Mouse (Mus musculus) heart, postnatal 14 days (tissue): ENCODE data around the gene Atp8a2. TPM values are rescaled to one million over a fixed set of nuclear protein-coding genes. Genes with fewer than 3 reads are reported as not detected.
A peak's percentile ranks its signal among the peaks of the same experiment; 100 is the strongest.

Experiments used
- DNase-seq, 2 experiments: peaks; one replicate each; pipeline ENCODE4 v3.0.0; 2021 to 2022
- intact Hi-C: fragments of 180-260 bp; cut with DNase I; formaldehyde crosslinking; loops from one replicate; pipeline ENCODE4 v1.15.1; 2025
- total RNA-seq, 2 experiments: library from RNA; stranded (reverse); gene quantifications; 2 replicates each; pipeline ENCODE4 v1.2.3; 2021

The Atp8a2 gene
- total RNA-seq, 2 experiments from 2014 or later: 4.2 to 5.6 TPM

DNA sequence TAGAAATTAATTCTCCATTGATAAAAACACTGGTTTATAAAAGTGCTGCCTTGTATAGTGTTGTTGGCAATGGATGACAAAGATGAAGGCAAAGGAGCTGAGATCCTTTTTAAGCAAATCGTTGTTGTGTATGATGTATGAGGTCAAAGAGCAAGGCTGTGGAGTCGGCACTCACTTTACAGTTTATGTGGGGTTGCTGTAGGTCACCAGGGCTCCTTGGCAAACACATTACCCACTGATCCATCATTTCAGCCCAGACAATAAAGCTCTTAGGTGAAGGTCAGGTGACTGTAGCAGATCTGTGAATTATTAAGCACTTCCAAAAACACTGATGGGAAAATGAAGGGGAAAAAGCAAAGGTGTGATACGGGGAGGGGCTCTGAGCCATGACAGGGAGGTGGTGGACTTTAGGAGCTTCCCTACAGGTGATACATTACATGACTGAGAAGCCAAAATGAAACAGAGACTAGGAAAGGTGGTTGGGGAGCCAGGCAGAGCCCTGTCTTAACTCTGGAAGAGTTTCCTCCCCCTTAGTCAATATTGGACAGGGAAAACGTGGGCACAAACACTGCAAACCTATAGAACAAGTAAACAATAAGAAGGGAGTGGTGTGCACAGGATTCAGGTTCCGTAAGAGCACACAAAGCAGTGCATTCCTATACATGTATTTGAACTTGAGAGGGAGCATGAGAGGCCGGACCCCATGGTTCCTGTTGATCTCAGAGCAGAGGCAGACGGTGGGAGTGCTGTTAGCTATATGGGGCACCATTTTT is 389.3 kb downstream of the Atp8a2 start:
- intact Hi-C loops: no loop called here
- no peak for DNase-seq

DNA sequence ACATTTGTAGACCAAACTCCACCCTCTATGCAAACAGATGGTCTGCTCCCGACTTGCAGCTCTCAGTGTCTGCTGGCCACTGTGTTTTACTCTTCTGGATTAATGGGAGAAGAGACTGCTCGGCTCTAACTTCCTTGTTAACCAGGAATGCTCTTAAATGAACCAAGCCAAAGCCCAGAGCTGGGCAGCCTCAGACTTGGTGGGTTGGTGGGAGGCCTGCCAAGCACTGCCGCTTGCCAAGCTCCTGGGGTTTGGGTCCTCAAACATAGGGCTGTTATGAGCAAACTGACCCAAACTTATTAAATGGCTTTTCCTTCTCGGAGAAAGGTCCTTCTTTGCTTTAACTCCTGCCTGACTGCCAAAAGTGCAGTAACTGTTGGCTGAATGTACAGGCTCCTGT is 390.1 kb downstream of the Atp8a2 start:
- intact Hi-C loops: no loop called here

DNA sequence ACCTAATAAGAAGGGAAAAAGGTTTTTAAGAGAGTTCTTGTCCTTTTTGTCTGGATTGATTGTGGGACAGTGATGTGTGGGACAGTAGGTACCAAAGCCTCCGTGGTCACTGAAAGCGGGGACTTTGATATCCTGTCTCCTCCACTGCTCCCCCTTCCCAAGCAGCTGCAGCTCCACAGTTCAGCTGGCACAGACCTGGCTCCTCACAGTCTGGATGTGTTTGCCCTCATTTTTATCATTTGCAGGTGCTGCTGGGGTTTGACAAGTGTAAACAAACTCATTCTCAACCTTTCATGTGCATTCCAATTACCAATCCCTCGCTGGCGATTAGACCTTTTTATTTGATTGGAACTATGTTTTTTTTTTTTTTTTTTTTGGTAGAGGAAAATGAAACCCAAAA is 390.8 kb downstream of the Atp8a2 start:
- DNase-seq: no peak
- intact Hi-C loops: no loop called here

More for the DNA sequence above, 390.1 kb downstream of the Atp8a2 start:
- peak in 1 of 2 experiments; percentile 5 for DNase-seq

DNA sequence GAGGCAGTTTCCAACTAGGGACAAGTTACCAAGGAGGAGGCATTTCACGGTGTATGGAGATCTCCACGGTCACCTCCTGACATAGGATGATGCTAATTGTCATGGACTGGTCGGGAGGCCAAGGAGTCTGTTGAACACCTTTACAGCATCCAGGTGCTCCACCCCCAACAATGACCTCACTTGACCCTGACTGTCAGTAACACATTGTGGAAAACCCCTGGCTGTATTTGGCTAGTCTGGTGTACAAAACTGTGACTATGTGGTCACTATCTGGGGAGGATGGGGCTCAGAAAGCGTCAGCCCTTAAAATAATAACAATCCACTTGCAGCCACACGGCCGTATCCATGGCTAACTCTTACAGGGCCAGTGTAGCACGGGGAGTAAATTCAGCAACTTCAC is 391.3 kb downstream of the Atp8a2 start:
- intact Hi-C loops: no loop called here
- DNase-seq: no peak

DNA sequence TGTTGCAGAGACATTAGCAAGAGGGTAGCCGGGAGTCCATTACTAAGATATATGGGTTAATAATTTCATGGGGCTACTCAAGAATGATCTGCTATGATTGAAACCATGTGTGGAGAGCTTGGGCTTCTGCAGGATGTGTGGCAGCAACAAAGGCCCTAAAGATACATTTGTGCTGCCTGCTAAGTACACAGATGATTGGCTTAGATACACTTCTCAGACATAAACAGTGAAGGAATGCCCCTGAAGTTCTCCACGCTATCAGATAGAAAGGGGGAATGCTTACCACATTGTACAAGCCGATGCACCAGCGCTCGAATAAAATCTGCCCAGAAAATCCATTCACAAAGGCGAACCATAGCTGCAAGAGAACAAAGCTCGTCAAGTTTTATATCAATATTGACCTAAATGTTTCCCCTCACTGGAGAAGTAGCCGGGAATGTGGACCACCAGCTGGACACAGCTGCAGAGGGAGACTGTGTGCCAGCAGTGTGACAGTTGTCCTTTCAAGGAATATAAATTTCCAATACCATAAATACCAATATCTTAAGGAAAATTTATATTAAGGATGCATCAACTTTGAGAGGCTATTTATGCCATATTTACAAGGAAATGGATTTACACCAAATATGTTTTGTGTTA is 394.9 kb downstream of the Atp8a2 start:
- intact Hi-C loops: no loop called here
- peak; percentile 23 to 39 for DNase-seq

DNA sequence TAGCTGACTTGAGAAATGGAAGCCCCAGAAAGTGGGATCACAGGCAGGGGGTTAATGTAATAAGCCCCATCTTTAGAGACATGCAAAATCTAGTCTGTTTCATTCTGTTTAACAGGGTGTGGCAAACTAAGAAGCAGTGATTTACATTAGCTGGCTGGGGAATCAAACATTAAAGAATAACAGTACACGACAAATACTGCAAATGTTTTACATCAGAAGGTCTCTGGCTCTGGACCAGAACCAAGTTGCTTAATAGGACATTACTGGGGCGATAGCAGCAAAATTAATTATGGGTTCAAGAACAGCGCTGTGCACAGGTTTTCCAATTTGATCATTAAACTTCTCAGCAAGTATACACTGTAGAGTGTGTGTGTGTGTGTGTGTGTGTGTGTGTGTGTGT is 397.5 kb downstream of the Atp8a2 start:
- intact Hi-C loops: no loop called here
- DNase-seq: no peak

DNA sequence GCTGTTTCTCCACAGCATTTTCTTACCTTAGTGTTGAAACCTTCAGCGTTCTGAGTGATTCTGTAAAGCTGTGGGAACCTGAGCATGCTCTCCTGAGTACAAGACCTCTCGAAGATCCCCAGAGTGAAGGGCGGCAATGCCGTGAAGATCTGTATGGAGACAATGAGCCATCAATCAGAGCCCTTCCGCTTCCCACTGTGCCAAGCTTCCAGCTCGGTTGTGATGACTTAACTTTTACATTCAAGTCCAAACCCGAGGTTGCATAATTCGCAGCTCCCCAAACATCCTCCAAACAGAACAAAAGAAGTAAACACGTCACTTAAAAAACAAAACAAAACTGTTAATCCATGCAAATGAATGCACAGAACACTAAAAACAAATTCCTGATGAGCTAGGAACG is 403.1 kb downstream of the Atp8a2 start:
- DNase-seq: no peak
- intact Hi-C loops: no loop called here

DNA sequence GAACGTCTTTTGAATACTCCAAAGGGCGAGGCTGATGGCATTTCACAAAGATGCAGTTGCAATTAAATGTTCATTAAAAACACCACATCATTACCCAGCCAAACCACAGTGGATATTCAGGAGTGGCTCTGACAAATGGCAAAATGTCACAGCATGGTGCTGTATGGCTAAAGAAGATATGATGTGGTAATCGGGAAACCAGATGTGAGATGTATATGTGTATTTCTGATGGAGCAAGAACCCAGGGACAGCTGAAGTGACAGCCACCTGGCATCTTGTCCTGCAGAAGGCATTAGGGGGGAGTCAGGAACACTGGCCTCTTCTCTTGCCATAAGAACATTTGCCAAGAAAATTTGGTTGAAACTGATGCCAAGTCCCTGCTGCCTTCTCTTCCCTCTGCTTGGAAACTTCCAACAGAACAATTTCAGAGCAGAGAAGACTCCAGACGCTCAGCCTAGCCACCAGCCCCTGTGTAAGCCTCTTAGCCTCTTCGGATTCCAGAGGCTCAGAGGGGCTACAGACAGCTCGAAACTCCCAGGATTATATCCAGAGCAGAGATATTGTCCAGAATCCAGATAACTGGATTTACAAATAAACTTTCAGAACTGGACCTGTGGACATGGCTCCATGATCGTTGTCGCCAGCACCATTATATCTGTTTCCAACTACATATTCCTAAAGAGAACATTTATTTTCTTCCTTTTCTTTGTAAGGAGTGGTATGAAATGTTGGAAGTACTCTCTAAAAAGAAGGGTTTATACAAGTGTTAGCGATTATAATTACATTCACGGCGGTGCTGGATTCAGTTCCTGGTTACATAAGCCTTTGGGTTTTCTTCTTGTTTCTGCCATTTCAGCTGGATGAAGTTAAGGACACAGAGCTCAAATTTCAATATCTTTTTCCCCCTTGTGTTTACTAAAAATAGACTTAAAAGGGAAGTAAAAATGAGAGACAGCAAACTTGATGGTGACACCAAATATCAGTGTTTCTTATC is 413.3 kb downstream of the Atp8a2 start:
- intact Hi-C loops: no loop called here

DNA sequence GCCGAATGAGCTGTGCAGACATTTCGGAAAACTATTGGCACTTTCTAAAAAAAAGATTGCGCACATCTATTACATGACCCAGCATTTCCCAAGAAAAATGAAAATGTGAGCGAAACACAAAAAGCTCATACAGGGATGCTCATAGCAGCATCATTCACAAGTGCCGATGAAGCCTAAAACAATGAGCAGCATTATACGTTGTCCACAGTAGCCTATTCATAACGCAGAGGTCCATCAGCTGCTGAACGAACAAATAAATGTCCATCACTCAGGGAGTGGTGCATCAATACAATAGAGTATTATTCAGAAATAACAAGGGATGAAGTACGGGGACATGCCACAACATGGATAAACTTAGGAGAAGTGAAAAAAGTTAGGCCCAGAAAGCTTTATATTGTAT is 416.6 kb downstream of the Atp8a2 start:
- DNase-seq: no peak
- intact Hi-C loops: no loop called here

More for the DNA sequence above, 413.3 kb downstream of the Atp8a2 start:
- no peak for DNase-seq

DNA sequence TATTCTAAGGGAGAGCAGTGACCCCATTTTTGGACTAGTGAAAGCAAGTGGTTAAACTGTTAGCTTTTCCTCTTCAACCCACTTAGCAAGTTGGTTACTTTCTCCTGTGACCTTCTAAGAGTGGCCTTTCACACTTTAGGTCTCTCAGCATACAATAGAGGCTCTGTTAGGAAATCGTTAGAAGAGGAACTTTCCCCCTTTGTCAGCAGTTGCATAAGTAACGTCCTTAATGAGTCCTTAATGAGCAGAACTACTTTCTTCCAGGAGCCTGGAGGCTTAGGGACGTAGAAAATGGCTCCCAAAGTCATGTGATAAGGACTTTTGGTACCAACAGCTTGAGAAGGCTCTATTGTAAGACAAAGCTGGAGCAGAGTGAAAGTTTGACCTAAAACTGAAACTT is 434.8 kb downstream of the Atp8a2 start:
- no peak for DNase-seq
- intact Hi-C loops: no loop called here

DNA sequence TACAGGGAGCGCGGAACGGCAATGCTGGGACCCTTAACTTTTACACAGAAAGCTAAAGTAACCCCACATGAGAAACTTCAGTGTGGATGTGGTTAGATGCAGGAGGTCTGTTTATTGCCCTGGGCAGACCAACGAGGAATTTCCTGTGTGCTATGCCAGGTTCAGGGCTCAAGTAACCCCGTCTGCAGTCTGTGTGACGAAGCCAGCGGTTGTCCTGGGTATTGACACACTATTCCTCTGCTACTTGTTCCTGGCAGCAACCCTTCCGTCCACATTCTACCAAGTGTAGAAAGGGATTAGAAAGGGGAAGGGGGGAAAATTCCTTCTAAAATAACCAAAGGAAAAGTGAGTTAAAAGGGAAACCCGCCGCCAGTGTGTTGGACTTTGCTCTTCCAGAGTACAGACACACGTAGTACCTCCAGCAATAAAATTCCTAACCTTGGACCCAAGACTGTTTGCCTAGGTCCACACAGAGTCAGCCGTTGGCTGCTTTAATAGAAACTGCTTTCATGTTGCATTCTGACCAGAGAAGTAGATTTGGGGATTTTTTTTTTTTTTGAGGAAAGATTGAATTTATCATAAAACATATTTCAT is 437.0 kb downstream of the Atp8a2 start:
- no peak for DNase-seq
- intact Hi-C loops: no loop called here

DNA sequence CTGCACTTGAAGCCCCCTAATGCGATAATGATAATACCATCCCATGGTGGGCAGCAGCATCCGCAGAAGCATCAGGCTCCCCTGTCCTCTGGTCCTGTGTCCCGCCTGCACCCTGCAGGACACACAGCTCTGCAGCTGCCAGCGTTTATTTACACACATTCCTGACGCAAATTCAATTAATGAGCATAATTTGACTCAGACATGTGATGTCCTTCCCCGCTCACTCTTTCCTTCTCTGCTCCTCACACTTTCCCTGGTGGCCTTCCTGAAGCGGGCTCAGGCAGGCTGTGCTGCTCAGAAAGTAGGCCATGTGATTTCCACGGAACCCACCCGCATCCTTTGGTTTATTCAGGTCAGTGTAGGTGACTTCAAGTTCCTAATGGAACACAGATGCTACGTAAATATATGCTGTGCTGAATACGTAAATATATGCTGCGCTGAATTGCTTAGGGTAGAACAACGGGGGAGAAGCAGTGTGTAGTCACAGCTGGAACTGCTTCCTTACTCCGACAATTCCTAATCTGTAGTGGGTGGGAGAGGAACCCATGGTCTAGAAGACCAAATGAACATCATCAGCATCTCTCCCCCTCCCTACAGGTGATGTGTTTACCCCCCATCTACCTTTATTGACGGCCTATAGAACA is 437.7 kb downstream of the Atp8a2 start:
- no peak for DNase-seq
- intact Hi-C loops: no loop called here

DNA sequence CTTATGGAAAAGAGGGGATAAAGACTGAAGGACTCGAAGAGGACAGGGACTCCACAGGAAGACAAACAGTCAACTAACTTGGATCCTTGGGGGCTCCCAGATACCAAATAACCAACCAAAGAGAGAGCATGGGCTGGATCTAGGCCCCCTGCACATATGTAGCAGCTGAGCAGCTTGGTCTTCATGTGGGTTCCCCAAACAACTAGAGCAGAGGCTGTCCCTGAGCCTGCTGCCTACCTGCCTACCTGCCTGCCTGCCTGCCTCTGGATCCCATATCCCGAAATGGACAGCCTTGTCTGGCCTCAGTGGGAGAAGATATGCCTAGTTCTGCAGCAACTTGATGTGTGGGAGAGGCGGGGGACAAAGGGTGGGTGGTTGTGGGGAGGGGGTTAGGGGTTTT is 444.6 kb downstream of the Atp8a2 start:
- no peak for DNase-seq
- intact Hi-C loops: no loop called here

DNA sequence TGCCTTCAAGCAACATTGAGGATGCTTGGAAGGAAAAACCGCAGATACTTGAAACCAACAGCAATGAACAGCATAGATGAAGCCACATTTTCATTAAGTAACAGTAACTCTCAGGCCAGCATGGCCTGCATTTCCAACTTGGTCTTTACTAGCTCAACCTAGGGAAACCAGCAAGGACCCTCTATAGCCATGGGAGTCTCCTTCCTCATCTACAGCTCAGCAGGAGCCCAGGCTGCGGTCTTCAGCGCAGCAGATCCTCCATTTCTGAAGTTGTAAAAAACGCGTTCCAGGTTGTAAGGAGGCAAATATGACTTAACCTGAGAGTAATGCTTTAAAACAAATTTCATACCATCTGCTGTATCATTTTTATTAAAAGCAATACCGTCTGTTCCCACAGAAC is 447.0 kb downstream of the Atp8a2 start:
- no peak for DNase-seq
- intact Hi-C loops: no loop called here

DNA sequence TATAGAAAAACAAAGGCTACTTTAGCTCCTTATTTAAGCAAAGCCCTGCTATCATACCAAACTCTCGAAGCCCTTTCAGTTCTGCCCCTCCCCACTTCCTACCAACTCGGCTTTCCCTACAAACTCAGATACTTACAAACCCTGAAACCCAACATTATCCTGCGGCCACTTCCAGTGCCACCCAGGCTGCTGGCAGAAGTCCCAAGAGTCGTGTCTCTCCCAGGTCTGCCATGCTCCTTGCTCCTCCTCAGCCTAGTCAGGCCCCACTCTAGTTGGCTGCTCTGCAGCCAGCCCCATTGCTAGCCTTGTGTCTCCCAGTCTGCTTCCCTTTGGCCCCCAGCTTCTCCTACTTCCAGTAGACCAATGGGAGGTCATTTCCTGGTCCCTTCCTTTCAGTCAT is 451.3 kb downstream of the Atp8a2 start:
- no peak for DNase-seq
- intact Hi-C loops: no loop called here

DNA sequence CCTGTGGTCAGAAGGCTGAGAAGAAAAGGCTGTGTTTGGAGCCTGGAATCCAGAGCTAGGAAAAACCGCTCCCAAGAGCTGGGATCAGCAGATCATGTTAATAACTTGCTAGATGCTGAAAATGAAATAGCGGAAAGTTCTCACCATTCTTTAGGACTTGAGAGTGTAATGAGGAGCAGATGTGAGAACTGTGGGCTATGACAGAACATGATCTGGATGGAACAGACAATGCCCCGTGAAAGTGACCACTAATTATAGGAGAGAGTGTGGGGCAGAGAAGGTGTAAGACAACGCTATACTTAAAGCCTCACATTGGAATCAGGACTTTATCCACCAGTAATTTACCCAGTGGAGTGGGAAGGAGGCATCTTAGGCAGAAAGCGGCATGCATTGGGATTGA is 455.2 kb downstream of the Atp8a2 start:
- intact Hi-C loops: no loop called here
- no peak for DNase-seq

DNA sequence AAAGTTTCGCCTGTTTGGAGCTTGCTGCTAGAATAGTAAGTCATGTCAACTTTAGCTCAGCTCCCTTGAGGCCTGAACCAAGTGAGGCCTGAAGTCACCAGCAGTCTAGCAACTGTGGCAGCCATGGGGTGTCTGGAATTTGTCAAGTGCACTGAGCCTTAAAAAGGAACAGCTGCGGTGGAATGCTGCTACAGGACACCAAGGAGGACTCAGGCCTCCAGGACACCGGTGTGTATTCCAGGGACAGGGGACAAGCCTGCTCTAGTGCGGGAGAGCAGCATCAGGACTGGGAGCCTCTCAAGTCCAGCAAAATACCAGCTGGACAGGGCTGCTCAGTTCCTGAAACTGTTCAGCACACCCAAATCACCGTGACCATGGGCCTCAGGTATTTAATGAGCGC is 457.5 kb downstream of the Atp8a2 start:
- DNase-seq: no peak
- intact Hi-C loops: no loop called here

DNA sequence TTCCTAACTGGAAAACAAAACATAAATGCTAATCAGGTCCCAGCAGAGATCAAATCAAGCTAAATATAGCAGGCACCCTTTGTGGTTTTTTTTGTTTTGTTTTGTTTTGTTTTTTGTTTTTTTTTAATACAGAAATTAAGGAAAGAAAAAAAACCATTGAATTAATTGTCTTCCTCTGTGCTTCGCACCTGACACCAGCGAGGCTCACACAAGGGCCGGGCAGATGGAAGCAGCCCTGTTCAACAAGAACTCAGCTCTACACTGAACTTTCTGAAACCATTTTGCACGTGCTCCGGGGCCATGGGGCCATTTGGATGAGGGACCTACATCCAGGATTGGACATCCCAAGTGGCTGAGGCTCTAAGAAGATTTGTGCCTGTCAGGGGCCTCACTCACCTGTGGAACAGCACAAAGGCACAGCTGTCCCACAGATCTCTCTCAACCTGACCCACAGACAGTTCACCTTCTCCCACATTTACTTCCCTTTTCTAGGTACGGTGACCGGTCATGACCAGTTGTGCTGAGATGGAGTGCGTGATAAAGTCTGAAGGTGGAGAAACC is 459.2 kb downstream of the Atp8a2 start:
- intact Hi-C loops: no loop called here
- DNase-seq: no peak

DNA sequence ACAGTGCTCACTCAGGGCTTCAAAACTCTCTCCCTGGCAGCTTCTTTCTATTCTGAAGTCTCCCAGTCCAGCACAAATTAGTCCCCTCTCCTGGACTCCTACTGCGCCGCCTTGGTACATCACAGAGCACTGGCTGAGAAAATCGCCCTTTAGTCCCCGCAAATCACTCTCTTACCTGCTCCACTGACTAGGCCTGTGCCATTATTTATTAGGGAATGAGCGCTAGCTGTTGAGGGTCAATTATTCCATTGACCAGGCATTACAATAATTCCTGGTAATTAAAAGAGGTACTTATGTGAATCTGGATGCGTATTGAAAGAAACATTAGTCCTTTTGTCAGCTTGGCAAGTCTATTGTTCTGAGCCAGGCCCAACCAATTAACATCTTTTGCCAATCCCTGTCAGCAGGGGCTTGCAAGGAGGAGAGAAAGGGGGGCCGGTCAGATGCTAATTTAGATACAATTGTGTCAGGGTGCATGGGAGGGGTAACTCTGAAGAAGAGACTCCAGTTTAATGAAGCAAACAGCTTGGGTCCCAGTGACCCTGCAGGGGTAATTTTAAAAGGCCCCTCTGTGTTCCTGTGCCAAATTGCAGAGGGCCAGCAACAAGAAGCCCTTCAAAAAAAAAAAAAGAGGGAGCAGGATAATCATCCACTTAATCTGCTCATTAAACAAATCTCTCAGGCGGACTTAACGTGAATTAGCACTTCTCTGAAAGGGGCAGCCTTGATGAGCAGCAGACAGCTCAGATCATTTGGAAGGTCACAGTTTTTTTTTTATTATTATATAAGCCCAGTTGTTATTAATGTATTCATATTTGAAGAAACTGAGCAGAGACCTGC is 459.9 kb downstream of the Atp8a2 start:
- intact Hi-C loops: no loop called here
- DNase-seq: no peak
